Mouse (Mus musculus): ENCODE measurements around the gene Nacc2. TPM values are rescaled to one million over a fixed set of nuclear protein-coding genes. Genes with fewer than 3 reads are reported as not detected.

The Nacc2 gene
- polyA plus RNA-seq, 1 experiment from 2014 or later: 16.5 TPM

- peaks cover 5% of the 10 kb centered on the region for H3K36me3 ChIP-seq
- H3K9ac ChIP-seq: no peak overlapping the region
- no peak overlapping the region; the same call in 1 of the 2 replicates for H3K27ac ChIP-seq
- no peaks in the 10 kb centered on the region for H3K9me3 ChIP-seq
- no peak for ATAC-seq (ENCODE audit: insufficient read depth, low FRiP score, low read depth)
- no peaks in the 10 kb centered on the region for H3K27me3 ChIP-seq (replicated peaks)
- peaks cover 13% of the 10 kb centered on the region for H3K4me1 ChIP-seq
- WGBS: 75% methylated on average over 3 of the region's 3 CpGs
- peak overlapping the region; percentile 86 for H3K4me2 ChIP-seq
- peak overlapping the region; percentile 75 for H3K4me3 ChIP-seq (replicated peaks)
Observed at GRCm38 (mm10) chr2:26019923-26020322, 103.1 kb downstream of the Nacc2 start.

- no peak for ATAC-seq (ENCODE audit: insufficient read depth, low FRiP score, low read depth)
- WGBS: 70% methylated on average over 4 of the region's 4 CpGs
Observed at GRCm38 (mm10) chr2:26017326-26017725, 105.7 kb downstream of the Nacc2 start.

GRCm38 (mm10) chr2:26013674-26014073 is 109.3 kb downstream of the Nacc2 start:
- peak; percentile 95 for ATAC-seq (ENCODE audit: insufficient read depth, low FRiP score, low read depth)

More at GRCm38 (mm10) chr2:26017326-26017725, 105.7 kb downstream of the Nacc2 start:
- no peaks in the 10 kb centered on the region for H3K27me3 ChIP-seq (replicated peaks)
- H3K27ac ChIP-seq: no peak overlapping the region
- H3K4me3 ChIP-seq (replicated peaks): no peak overlapping the region
- H3K9me3 ChIP-seq: no peaks in the 10 kb centered on the region
- peaks cover 13% of the 10 kb centered on the region for H3K4me1 ChIP-seq
- H3K4me2 ChIP-seq: no peak overlapping the region
- H3K9ac ChIP-seq: no peak overlapping the region
- H3K36me3 ChIP-seq: peaks cover 20% of the 10 kb centered on the region

GRCm38 (mm10) chr2:26011420-26011819 is 111.6 kb downstream of the Nacc2 start:
- no peak overlapping the region for H3K9ac ChIP-seq
- no peak overlapping the region for H3K27ac ChIP-seq
- H3K27me3 ChIP-seq (replicated peaks): no peaks in the 10 kb centered on the region
- peaks cover 74% of the 10 kb centered on the region for H3K36me3 ChIP-seq
- no peaks in the 10 kb centered on the region for H3K4me1 ChIP-seq
- H3K9me3 ChIP-seq: no peaks in the 10 kb centered on the region
- ATAC-seq (ENCODE audit: insufficient read depth, low FRiP score, low read depth): no peak
- no peak overlapping the region for H3K4me2 ChIP-seq
- H3K4me3 ChIP-seq (replicated peaks): no peak overlapping the region
- WGBS: 64% methylated on average over 1 of the region's 1 CpGs

More at GRCm38 (mm10) chr2:26013674-26014073, 109.3 kb downstream of the Nacc2 start:
- Histone ChIP-seq H3K4me2 (no peak overlapping the region), H3K27me3 (replicated peaks) (no peaks in the 10 kb centered on the region), H3K9me3 (no peaks in the 10 kb centered on the region), H3K4me1 (no peaks in the 10 kb centered on the region), H3K27ac (no peak overlapping the region), H3K36me3 (peaks cover 54% of the 10 kb centered on the region), H3K4me3 (replicated peaks) (no peak overlapping the region), H3K9ac (no peak overlapping the region)
- WGBS: 77% methylated on average over 3 of the region's 3 CpGs

Other genes with a start within 250 kb of the Nacc2 start
- gene Camsap1, start 139.9 kb downstream of the Nacc2 start, polyA plus RNA-seq (2015; fragmentation: Nextera tagmentation; extraction: Ambion mirVana): 18.6 and 19.0 TPM in 2 replicates
- gene Ubac1, start 101.5 kb downstream of the Nacc2 start, polyA plus RNA-seq (2015; fragmentation: Nextera tagmentation; extraction: Ambion mirVana): 87.6 and 105 TPM in 2 replicates
- gene Lhx3, start 85.1 kb upstream of the Nacc2 start, polyA plus RNA-seq (2015; fragmentation: Nextera tagmentation; extraction: Ambion mirVana): 0.08 TPM in 1 of 2 replicates, not detected in the other
- gene Qsox2, start 114.3 kb upstream of the Nacc2 start, polyA plus RNA-seq (2015; fragmentation: Nextera tagmentation; extraction: Ambion mirVana): 26.1 and 32.4 TPM in 2 replicates
- gene Ccdc187, start 171.3 kb upstream of the Nacc2 start, polyA plus RNA-seq (2015; fragmentation: Nextera tagmentation; extraction: Ambion mirVana): 0.57 and 0.61 TPM in 2 replicates
- gene Gpsm1, start 192.3 kb upstream of the Nacc2 start, polyA plus RNA-seq (2015; fragmentation: Nextera tagmentation; extraction: Ambion mirVana): 34.6 and 35.8 TPM in 2 replicates
- 22.2 and 25.1 TPM in 2 replicates for gene Dnlz, start 228.9 kb upstream of the Nacc2 start, polyA plus RNA-seq (2015; fragmentation: Nextera tagmentation; extraction: Ambion mirVana)
- 1.6 and 1.8 TPM in 2 replicates for gene Card9, start 237.7 kb upstream of the Nacc2 start, polyA plus RNA-seq (2015; fragmentation: Nextera tagmentation; extraction: Ambion mirVana)

Data from stomach, embryonic 15.5 days (tissue).